Mouse (Mus musculus) testis, adult 2 months (tissue): ENCODE results near the gene Cpd.

Experiments used
- CTCF ChIP-seq: fragments of 200-500 bp; IDR thresholded peaks from 2 replicates; pipeline ENCODE4 v1.5.1; 2012; ENCODE audit warnings: low read depth, mild to moderate bottlenecking, inconsistent platforms, low read length, moderate library complexity; ENCODE audit not compliant: control insufficient read depth, insufficient read depth, insufficient replicate concordance
- POLR2A ChIP-seq: fragments of 200-500 bp; IDR thresholded peaks from 2 replicates; pipeline ENCODE4 v1.6.1; 2012; ENCODE audit warnings: low read depth, mild to moderate bottlenecking, inconsistent platforms, low read length, moderate library complexity; ENCODE audit not compliant: control insufficient read depth

DNA sequence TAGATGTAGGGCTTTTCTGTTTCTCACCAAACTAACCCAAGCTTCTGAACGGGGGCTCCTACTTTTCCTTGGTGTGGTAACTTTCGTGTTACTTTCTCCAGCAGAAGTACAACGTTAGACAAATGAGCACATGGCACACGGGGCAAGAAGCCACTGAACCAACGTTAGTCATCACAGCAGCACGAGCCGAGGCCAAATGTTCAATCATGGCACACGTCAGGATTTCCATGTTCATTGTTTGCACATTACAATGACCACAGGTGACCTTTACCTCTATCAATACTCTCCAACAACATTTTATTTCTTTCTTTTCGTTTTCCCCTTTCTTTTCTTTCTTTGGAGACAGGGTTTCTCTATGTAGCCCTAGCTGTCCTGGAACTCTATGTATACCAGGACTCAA, 98.0 kb downstream of the Cpd start:
- TF ChIP-seq CTCF (no peak), POLR2A (no peak)
